Mouse (Mus musculus) forebrain, embryonic 16.5 days (tissue): ENCODE measurements at regions not wholly inside any gene's neighbourhood (a gene's known extent, or its start where the extent isn't known, plus 50 kb on each side); places are given as distances from the start of the nearest gene placed in this dataset.

ENCODE experiments used
- ATAC-seq: fragments of 200-750 bp; cut with Nextera tagmentation; 2 replicates; pipeline ENCODE4 v1.8.0; 2017; ENCODE audit warnings: mild to moderate bottlenecking, moderate library complexity
- H3K27ac ChIP-seq: fragments of 300-500 bp; sonication (generic); 2 replicates; pipeline ENCODE4 v1.5.1; 2014; ENCODE audit warnings: low read length, control low read depth
- H3K27me3 ChIP-seq: fragments of 300-500 bp; sonication (generic); replicated peaks from 2 replicates; pipeline ENCODE4 v1.6.1; 2014; ENCODE audit warnings: low read length; ENCODE audit not compliant: control insufficient read depth, insufficient read depth
- H3K36me3 ChIP-seq: fragments of 300-500 bp; sonication (generic); 2 replicates; pipeline ENCODE4 v1.6.1; 2014; ENCODE audit not compliant: control insufficient read depth, insufficient read depth
- H3K4me1 ChIP-seq: fragments of 300-500 bp; sonication (generic); replicated peaks from 2 replicates; pipeline ENCODE4 v1.6.1; 2014; ENCODE audit warnings: low read length; ENCODE audit not compliant: control insufficient read depth, insufficient read depth
- H3K4me2 ChIP-seq: fragments of 300-500 bp; sonication (generic); 2 replicates; pipeline ENCODE4 v1.6.1; 2014; ENCODE audit warnings: mild to moderate bottlenecking, low read length, control low read depth
- H3K4me3 ChIP-seq: fragments of 300-500 bp; sonication (generic); replicated peaks from 2 replicates; pipeline ENCODE4 v1.5.1; 2014; ENCODE audit warnings: mild to moderate bottlenecking, low read length, control low read depth
- H3K9ac ChIP-seq: fragments of 300-500 bp; sonication (generic); replicated peaks from 2 replicates; pipeline ENCODE4 v1.6.1; 2014; ENCODE audit warnings: low read depth, low read length, control low read depth
- H3K9me3 ChIP-seq: fragments of 300-500 bp; sonication (generic); 2 replicates; pipeline ENCODE4 v1.6.1; 2016; ENCODE audit warnings: low read length; ENCODE audit not compliant: control insufficient read depth
- WGBS: fragments of 180-500 bp; shearing (Covaris S2); extraction: QIAGEN DNeasy Blood & Tissue Kit; methylation state at CpG from one replicate; pipeline ENCODE4 v1.1.7; 2014; 5-methylcytosine and 5-hydroxymethylcytosine counted together

- WGBS: 87% methylated on average over 3 of the region's 3 CpGs
- Histone ChIP-seq H3K27me3 (no peaks in the 10 kb centered on the region), H3K36me3 (no peaks in the 10 kb centered on the region), H3K9me3 (no peaks in the 10 kb centered on the region), H3K27ac (no peak overlapping the region), H3K9ac (no peak overlapping the region), H3K4me3 (no peak overlapping the region), H3K4me2 (no peak overlapping the region), H3K4me1 (no peaks in the 10 kb centered on the region)
- ATAC-seq: no peak
Observed at GRCm38 (mm10) chr2:148563390-148563789, 109.0 kb upstream of the Nxt1 start.

GRCm38 (mm10) chr2:148562041-148562440 is 110.4 kb upstream of the Nxt1 start:
- H3K27ac ChIP-seq: no peak overlapping the region
- no peaks in the 10 kb centered on the region for H3K36me3 ChIP-seq
- H3K9me3 ChIP-seq: no peaks in the 10 kb centered on the region
- H3K4me3 ChIP-seq: no peak overlapping the region
- ATAC-seq: no peak
- 36% methylated on average over 3 of the region's 3 CpGs for WGBS
- H3K9ac ChIP-seq: no peak overlapping the region
- no peaks in the 10 kb centered on the region for H3K27me3 ChIP-seq
- H3K4me2 ChIP-seq: no peak overlapping the region
- H3K4me1 ChIP-seq: no peaks in the 10 kb centered on the region

GRCm38 (mm10) chr2:148560013-148560773 is 112.2 kb upstream of the Nxt1 start:
- no peaks in the 10 kb centered on the region for H3K36me3 ChIP-seq
- no peak overlapping the region for H3K4me3 ChIP-seq
- no peak for ATAC-seq
- 88% methylated on average over 4 of the region's 4 CpGs for WGBS
- H3K9me3 ChIP-seq: no peaks in the 10 kb centered on the region
- H3K27me3 ChIP-seq: no peaks in the 10 kb centered on the region
- no peaks in the 10 kb centered on the region for H3K4me1 ChIP-seq
- H3K4me2 ChIP-seq: no peak overlapping the region
- H3K27ac ChIP-seq: no peak overlapping the region
- no peak overlapping the region for H3K9ac ChIP-seq

GRCm38 (mm10) chr2:148559376-148559775 is 113.0 kb upstream of the Nxt1 start:
- Histone ChIP-seq H3K9ac (no peak overlapping the region), H3K9me3 (no peaks in the 10 kb centered on the region), H3K27ac (no peak overlapping the region), H3K27me3 (no peaks in the 10 kb centered on the region), H3K36me3 (no peaks in the 10 kb centered on the region), H3K4me1 (no peaks in the 10 kb centered on the region), H3K4me3 (no peak overlapping the region), H3K4me2 (no peak overlapping the region)
- ATAC-seq: no peak
- 86% methylated on average over 4 of the region's 4 CpGs for WGBS

GRCm38 (mm10) chr2:148558365-148558764 is 114.0 kb upstream of the Nxt1 start:
- no peaks in the 10 kb centered on the region for H3K9me3 ChIP-seq
- no peaks in the 10 kb centered on the region for H3K4me1 ChIP-seq
- no peak for ATAC-seq
- H3K36me3 ChIP-seq: no peaks in the 10 kb centered on the region
- no peak overlapping the region for H3K4me2 ChIP-seq
- H3K9ac ChIP-seq: no peak overlapping the region
- no peak overlapping the region for H3K27ac ChIP-seq
- no peak overlapping the region for H3K4me3 ChIP-seq
- H3K27me3 ChIP-seq: no peaks in the 10 kb centered on the region

- H3K9me3 ChIP-seq: no peaks in the 10 kb centered on the region
- ATAC-seq: no peak
- no peak overlapping the region for H3K4me2 ChIP-seq
- H3K4me3 ChIP-seq: no peak overlapping the region
- no peaks in the 10 kb centered on the region for H3K36me3 ChIP-seq
- no peak overlapping the region for H3K9ac ChIP-seq
- H3K27ac ChIP-seq: no peak overlapping the region
- no peaks in the 10 kb centered on the region for H3K4me1 ChIP-seq
- no peaks in the 10 kb centered on the region for H3K27me3 ChIP-seq
- WGBS: 81% methylated on average over 4 of the region's 4 CpGs
Observed at GRCm38 (mm10) chr2:148551207-148551606, 107.8 kb upstream of the Cd93 start.

- H3K36me3 ChIP-seq: no peaks in the 10 kb centered on the region
- H3K9ac ChIP-seq: no peak overlapping the region
- WGBS: 96% methylated on average over 1 of the region's 1 CpGs
- no peaks in the 10 kb centered on the region for H3K9me3 ChIP-seq
- no peak overlapping the region for H3K4me2 ChIP-seq
- no peaks in the 10 kb centered on the region for H3K27me3 ChIP-seq
- H3K4me3 ChIP-seq: no peak overlapping the region
- ATAC-seq: no peak
- no peaks in the 10 kb centered on the region for H3K4me1 ChIP-seq
- H3K27ac ChIP-seq: no peak overlapping the region
Observed at GRCm38 (mm10) chr2:148549618-148550017, 106.3 kb upstream of the Cd93 start.

GRCm38 (mm10) chr2:148542340-148542739 is 99.0 kb upstream of the Cd93 start:
- Histone ChIP-seq H3K4me3 (no peak overlapping the region), H3K9ac (no peak overlapping the region), H3K9me3 (no peaks in the 10 kb centered on the region), H3K27ac (no peak overlapping the region), H3K27me3 (no peaks in the 10 kb centered on the region), H3K4me2 (no peak overlapping the region), H3K4me1 (no peaks in the 10 kb centered on the region), H3K36me3 (no peaks in the 10 kb centered on the region)
- ATAC-seq: no peak

- ATAC-seq: no peak
- no peaks in the 10 kb centered on the region for H3K9me3 ChIP-seq
- H3K27me3 ChIP-seq: no peaks in the 10 kb centered on the region
- H3K4me1 ChIP-seq: no peaks in the 10 kb centered on the region
- no peak overlapping the region for H3K27ac ChIP-seq
- no peaks in the 10 kb centered on the region for H3K36me3 ChIP-seq
- no peak overlapping the region for H3K9ac ChIP-seq
- H3K4me2 ChIP-seq: no peak overlapping the region
- H3K4me3 ChIP-seq: no peak overlapping the region
- 68% methylated on average over 3 of the region's 3 CpGs for WGBS
Observed at GRCm38 (mm10) chr2:148537914-148538510, 94.6 kb upstream of the Cd93 start.
